Mouse (Mus musculus) adrenal gland, adult 2 months (tissue): ENCODE data around the gene 2700049A03Rik. TPM values are rescaled to one million over a fixed set of nuclear protein-coding genes. Genes with fewer than 3 reads are reported as not detected.

ENCODE experiments used
- DNase-seq: peaks from one replicate; pipeline ENCODE4 v3.0.0; 2021
- polyA plus RNA-seq: library from polyadenylated mRNA; depleted of rRNA; stranded (reverse); fragments of >200 nt; gene quantifications from 2 replicates; pipeline ENCODE4 v1.2.3, GENCODE M21; 2012; rRNA removed
- total RNA-seq, 2 experiments: library from RNA; stranded (reverse); gene quantifications; 2 replicates each; pipeline ENCODE4 v1.2.3; 2021

Gene 2700049A03Rik
- total and polyA plus RNA-seq, 3 experiments = 2.7 to 8.7 (median 8.3) TPM

GRCm38 (mm10) chr12:71269367-71269766 is 132.7 kb downstream of the 2700049A03Rik start:
- DNase-seq = no peak

GRCm38 (mm10) chr12:71271131-71271530 is 134.5 kb downstream of the 2700049A03Rik start:
- DNase-seq = no peak

GRCm38 (mm10) chr12:71274519-71275237 is 138.0 kb downstream of the 2700049A03Rik start:
- DNase-seq = no peak

GRCm38 (mm10) chr12:71275906-71276595 is 139.4 kb downstream of the 2700049A03Rik start:
- DNase-seq = no peak

GRCm38 (mm10) chr12:71279521-71280262 is 143.0 kb downstream of the 2700049A03Rik start:
- DNase-seq = no peak

GRCm38 (mm10) chr12:71281201-71281768 is 144.6 kb downstream of the 2700049A03Rik start:
- DNase-seq = no peak

GRCm38 (mm10) chr12:71285399-71285798 is 148.8 kb downstream of the 2700049A03Rik start:
- no peak for DNase-seq

- no peak for DNase-seq
Measured at GRCm38 (mm10) chr12:71290460-71290859, 153.8 kb downstream of the 2700049A03Rik start.

Other genes with a start within 250 kb of the 2700049A03Rik start
- 100 to 1,000 TPM; 192 to 229 TPM for gene Actr10, start 199.0 kb upstream of the 2700049A03Rik start, total RNA-seq
- 7.4 and 11.1 TPM in 2 replicates for gene Actr10, start 199.0 kb upstream of the 2700049A03Rik start, polyA plus RNA-seq
- gene Psma3, start 162.2 kb upstream of the 2700049A03Rik start, total RNA-seq = 100 to 1,000 TPM; 369 to 448 TPM
- 6.2 and 6.8 TPM in 2 replicates for gene Psma3, start 162.2 kb upstream of the 2700049A03Rik start, polyA plus RNA-seq
- 10 to 100 TPM; 19.0 to 20.1 TPM for gene Arid4a, start 120.9 kb upstream of the 2700049A03Rik start, total RNA-seq
- 1.7 and 1.8 TPM in 2 replicates for gene Arid4a, start 120.9 kb upstream of the 2700049A03Rik start, polyA plus RNA-seq
- gene Tomm20l, start 25.4 kb upstream of the 2700049A03Rik start, total RNA-seq = 1 to 10 TPM; 7.5 to 7.6 TPM
- gene Tomm20l, start 25.4 kb upstream of the 2700049A03Rik start, polyA plus RNA-seq = 0.30 and 0.82 TPM in 2 replicates
- gene Timm9, start 164 bp upstream of the 2700049A03Rik start, total RNA-seq = 10 to 100 TPM; 44.1 to 52.0 TPM
- 10.7 and 11.0 TPM in 2 replicates for gene Timm9, start 164 bp upstream of the 2700049A03Rik start, polyA plus RNA-seq
- 10 to 100 TPM; 13.7 to 19.6 TPM for gene Dact1, start 173.0 kb downstream of the 2700049A03Rik start, total RNA-seq
- 8.4 and 8.9 TPM in 2 replicates for gene Dact1, start 173.0 kb downstream of the 2700049A03Rik start, polyA plus RNA-seq